ENCODE assay signal across 9 mouse cellular contexts in genomic region chr13:76383972-76384663, GRCm38 (mm10). TPM values are rescaled to one million over a fixed set of nuclear protein-coding genes. Genes with fewer than 3 reads are reported as not detected.
DNase-seq lines count a peak whose midpoint lies in the region; ATAC-seq lines count a peak whose summit lies in the region.
"Had no signal": no experiment of that assay in that cellular context is flagged by ENCODE, and none has a peak within 500 bp of the region (broad histone marks: within the 10 kb centered on the region; RNA-seq: fewer than 3 reads in every experiment).

Gene Mctp1 (plus strand): TSS chr13:76384535.

- peak within 1 kb of the TSS; percentile 98 for H3K4me2 ChIP-seq in heart, embryonic 13.5 days
- peak within 1 kb of the TSS; percentile 82 for H3K4me2 ChIP-seq in kidney, embryonic 16.5 days (replicated peaks; ENCODE audit: low read depth, low read length)
- peak within 1 kb of the TSS; percentile 91 for H3K4me2 ChIP-seq in liver, embryonic 13.5 days

- no peak within 1 kb of the TSS for H3K27ac ChIP-seq in heart, embryonic 13.5 days (replicated peaks)
- no peak within 1 kb of the TSS for H3K27ac ChIP-seq in kidney, embryonic 16.5 days (ENCODE audit: low read length)
- no peak within 1 kb of the TSS for H3K27ac ChIP-seq in liver, embryonic 13.5 days

- peak; percentile 13 for DNase-seq in 416B (ENCODE audit: low read depth)
- DNase-seq in brain, adult 2 months (ENCODE audit: low read depth, low spot score) = peak; percentile 73
- peak; percentile 17 for DNase-seq in liver, embryonic 13.5 days
- DNase-seq in neural tube, embryonic 10.5 days (ENCODE audit: extremely low spot score, low spot score) = peak; percentile 82
- peak; percentile 59 for DNase-seq in testis, postnatal 14 days (ENCODE audit: low spot score)

- WGBS in heart, embryonic 13.5 days = under 1% methylated on average over 62 of the region's 62 CpGs
- whole genome bisulfite sequencing in kidney, embryonic 16.5 days = under 1% methylated on average over 57 of the region's 62 CpGs
- 0% methylated on average over 47 of the region's 62 CpGs for WGBS in liver, embryonic 13.5 days (ENCODE audit: insufficient replicate concordance)

- H3K4me3 ChIP-seq in heart, embryonic 13.5 days = peak within 1 kb of the TSS; percentile 66
- H3K4me3 ChIP-seq in kidney, embryonic 16.5 days (ENCODE audit: low read length) = peak within 1 kb of the TSS; percentile 52
- H3K4me3 ChIP-seq in liver, embryonic 13.5 days (replicated peaks) = peak within 1 kb of the TSS; percentile 63

- ATAC-seq in erythroblast, adult 5-6 weeks (replicated peaks; ENCODE audit: low FRiP score, poor library complexity, severe bottlenecking) = no peak
- peak; percentile 67; the same call in 1 of the 2 replicates for ATAC-seq in heart, embryonic 13.5 days (ENCODE audit: extremely low read depth, insufficient number of reproducible peaks, low FRiP score, low TSS enrichment)
- peak; percentile 97 for ATAC-seq in kidney, embryonic 16.5 days (ENCODE audit: low FRiP score, low TSS enrichment)
- peak; percentile 75 for ATAC-seq in liver, embryonic 13.5 days (ENCODE audit: low read depth)

- H3K4me1 ChIP-seq in heart, embryonic 13.5 days = peaks cover 12% of the 10 kb centered on the region
- peaks cover 10% of the 10 kb centered on the region; the same call in 1 of the 2 replicates for H3K4me1 ChIP-seq in kidney, embryonic 16.5 days (ENCODE audit: insufficient read depth, low read length)
- H3K4me1 ChIP-seq in liver, embryonic 13.5 days (replicated peaks) = peaks cover 13% of the 10 kb centered on the region

- H3K9me3 ChIP-seq in heart, embryonic 13.5 days = no peaks in the 10 kb centered on the region
- H3K9me3 ChIP-seq in kidney, embryonic 16.5 days (ENCODE audit: low read length) = no peaks in the 10 kb centered on the region
- no peaks in the 10 kb centered on the region for H3K9me3 ChIP-seq in liver, embryonic 13.5 days (replicated peaks)

- H3K9ac ChIP-seq in heart, embryonic 13.5 days = peak within 1 kb of the TSS; percentile 68
- peak within 1 kb of the TSS; percentile 42 for H3K9ac ChIP-seq in kidney, embryonic 16.5 days (replicated peaks; ENCODE audit: low read length)
- peak within 1 kb of the TSS; percentile 51 for H3K9ac ChIP-seq in liver, embryonic 13.5 days

- no peaks in the 10 kb centered on the region for H3K36me3 ChIP-seq in heart, embryonic 13.5 days
- H3K36me3 ChIP-seq in kidney, embryonic 16.5 days (ENCODE audit: insufficient read depth, low read length) = no peaks in the 10 kb centered on the region
- no peaks in the 10 kb centered on the region for H3K36me3 ChIP-seq in liver, embryonic 13.5 days

- H3K27me3 ChIP-seq in heart, embryonic 13.5 days (replicated peaks) = peaks cover 52% of the 10 kb centered on the region
- peaks cover 33% of the 10 kb centered on the region for H3K27me3 ChIP-seq in kidney, embryonic 16.5 days (ENCODE audit: insufficient read depth, low read length)
- H3K27me3 ChIP-seq in liver, embryonic 13.5 days = peaks cover 39% of the 10 kb centered on the region

RNA-seq across cellular contexts. Expression of gene Mctp1, which starts in this region (rescaled TPM):
- 23.4 and 44.8 TPM in 2 replicates for total RNA-seq in erythroblast, adult 5-6 weeks (2015; ENCODE audit: low replicate concordance)
- total RNA-seq in erythroblast, adult 5-6 weeks (2017; ENCODE audit: low replicate concordance) = 10.2 and 20.5 TPM in 2 replicates
- polyA plus RNA-seq in heart, embryonic 13.5 days (2015; fragmentation: Nextera tagmentation; extraction: Ambion mirVana) = 0.23 and 0.47 TPM in 2 replicates
- 0.27 and 0.35 TPM in 2 replicates for polyA plus RNA-seq in kidney, embryonic 16.5 days (2015; fragmentation: Nextera tagmentation; extraction: Ambion mirVana)
- 1.4 and 1.7 TPM in 2 replicates for polyA plus RNA-seq in liver, embryonic 13.5 days (2015; fragmentation: Nextera tagmentation; extraction: Ambion mirVana)
- total RNA-seq: MEL had no signal

Comparison
In these comparisons a context has a peak if more than half of its experiments do, and no peak if none do; other contexts are left out.
1. Peak in ATAC-seq, H3K4me3 ChIP-seq, H3K9ac ChIP-seq and H3K4me2 ChIP-seq in heart, embryonic 13.5 days; RNA of the gene not detected or under 1 TPM.
2. Peak in ATAC-seq, H3K4me3 ChIP-seq, H3K9ac ChIP-seq and H3K4me2 ChIP-seq in kidney, embryonic 16.5 days; RNA of the gene not detected or under 1 TPM.
3. DNase-seq: peak in every context shown above with its lines; median percentile 82 in neural tube, embryonic 10.5 days; 73 in brain, adult 2 months; 59 in testis, postnatal 14 days; 17 in liver, embryonic 13.5 days; 13 in 416B.